ENCODE assay signal across 8 mouse cellular contexts in genomic region chr9:77175870-77176269, GRCm38 (mm10).
"Had no signal": no experiment of that assay in that cellular context is flagged by ENCODE, and none has a peak within 500 bp of the region (broad histone marks: within the 10 kb centered on the region; RNA-seq: fewer than 3 reads in every experiment).

No protein-coding gene starts in this region.

- H3K4me1 ChIP-seq: kidney, embryonic 15.5 days; limb, embryonic 13.5 days had no signal

- DNase-seq: kidney, postnatal 14 days; left cerebral cortex, postnatal 4 days; lung, adult 18-20 months; right cerebral cortex, postnatal 14 days; thymus, postnatal 4 days had no signal

- H3K27me3 ChIP-seq: kidney, embryonic 15.5 days; limb, embryonic 13.5 days had no signal

- H3K27ac ChIP-seq: kidney, embryonic 15.5 days; limb, embryonic 13.5 days; liver, embryonic 14.5 days had no signal

- H3K4me2 ChIP-seq: kidney, embryonic 15.5 days; limb, embryonic 13.5 days had no signal

- H3K9me3 ChIP-seq: kidney, embryonic 15.5 days; limb, embryonic 13.5 days had no signal

- H3K9ac ChIP-seq: kidney, embryonic 15.5 days; limb, embryonic 13.5 days; liver, embryonic 14.5 days had no signal

- H3K36me3 ChIP-seq: kidney, embryonic 15.5 days; limb, embryonic 13.5 days had no signal

- H3K4me3 ChIP-seq: kidney, embryonic 15.5 days; limb, embryonic 13.5 days had no signal
